Mouse (Mus musculus): Measurements from ENCODE around the gene Tmem239.
A peak's percentile ranks its signal among the peaks of the same experiment; 100 is the strongest.
"Not testable (repeated sequence)": the region's sequence is repeated elsewhere in the genome, so short reads cannot be mapped to it uniquely, and the experiment has no call there.

Tmem239 gene

DNA sequence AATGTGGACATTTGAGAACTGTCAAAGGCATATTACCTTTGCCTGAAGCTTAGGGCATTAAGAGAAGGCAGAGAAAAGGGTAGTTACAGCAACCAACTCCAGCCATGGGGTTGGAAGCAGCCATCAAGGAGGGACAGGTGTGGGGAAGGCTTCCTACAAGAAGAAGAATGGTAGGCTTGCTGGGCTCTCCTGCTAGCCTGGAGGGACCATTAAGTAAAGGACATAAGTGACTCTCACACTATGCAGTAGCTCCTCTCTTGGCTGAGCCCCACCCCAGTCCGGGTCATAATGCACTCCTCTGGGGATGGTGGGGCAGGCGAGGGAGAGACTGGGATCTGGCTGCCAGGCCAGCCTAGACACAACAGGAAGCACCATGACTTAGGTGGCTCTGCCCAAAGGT lies at the start of gene Tmem239:
Tmem239 (plus strand) TSS at position 301 of the 400 bp plus-strand sequence.
- DNase-seq (ENCODE audit: extremely low spot score), result no peak

DNA sequence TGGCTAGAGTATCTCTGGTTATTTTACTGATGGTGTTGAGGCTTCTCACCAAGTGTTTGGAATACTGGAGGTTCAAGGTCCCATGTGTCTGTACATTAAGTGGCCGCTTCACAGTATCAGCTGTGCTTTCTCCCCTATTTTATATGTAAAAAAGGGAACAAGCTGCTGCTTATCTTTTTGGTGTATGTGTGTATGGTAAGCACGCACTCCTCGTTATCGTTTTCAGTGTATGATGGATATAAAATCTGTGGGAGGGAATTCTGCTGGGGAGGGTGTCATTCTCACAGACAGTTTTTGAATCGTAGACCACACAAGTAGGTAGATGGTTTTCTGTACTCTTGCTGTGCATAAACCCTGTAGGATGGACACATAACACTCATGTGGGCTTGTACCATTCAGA lies 48.7 kb upstream of the Tmem239 start:
- DNase-seq (ENCODE audit: extremely low spot score), result no peak

DNA sequence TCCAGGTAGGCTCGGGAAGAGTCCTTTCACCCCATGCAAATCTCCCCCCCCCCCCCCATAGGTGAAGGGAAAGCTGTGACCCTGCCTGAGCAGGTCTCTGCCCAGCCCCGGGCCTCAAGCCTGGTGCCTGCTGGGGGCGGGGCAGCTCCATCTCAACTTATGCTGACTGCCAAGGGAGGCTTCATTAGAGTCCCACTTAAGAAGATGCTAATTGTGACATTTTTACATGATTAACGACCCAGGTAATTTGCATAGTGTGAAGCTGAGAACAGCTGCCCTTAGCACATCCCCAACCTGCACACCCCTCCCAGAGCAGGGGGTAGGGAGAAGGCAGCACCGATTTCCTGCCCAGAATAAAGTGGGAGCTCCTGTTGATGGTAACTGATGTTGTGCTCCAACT lies 47.4 kb upstream of the Tmem239 start:
- DNase-seq (ENCODE audit: extremely low spot score), result no peak

DNA sequence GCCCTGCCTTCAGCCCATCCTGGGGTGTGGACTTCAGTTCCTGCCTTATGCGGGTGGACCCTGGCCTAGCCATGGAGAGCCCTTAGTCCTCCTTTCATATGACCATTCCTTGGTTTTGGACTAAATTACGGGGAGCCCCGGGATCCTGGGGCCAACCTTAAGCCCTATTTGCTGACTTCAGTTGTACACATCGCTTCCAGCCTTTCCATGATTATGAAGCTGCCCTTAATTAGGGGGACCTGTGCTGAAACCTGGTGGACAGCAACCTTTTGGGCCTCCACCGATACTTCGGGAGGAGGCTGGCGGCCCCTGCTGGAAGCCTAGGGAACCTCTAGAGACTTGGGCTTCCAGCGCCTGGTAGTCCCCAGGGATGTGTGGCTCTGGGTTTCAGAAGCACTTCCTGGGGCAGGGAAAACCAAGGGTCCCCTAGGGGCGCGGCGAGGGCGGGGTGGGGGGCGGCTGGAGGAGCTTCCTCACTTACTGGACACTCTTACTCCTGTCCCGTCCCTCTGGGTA lies 43.7 kb upstream of the Tmem239 start:
- DNase-seq (ENCODE audit: extremely low spot score), result peak; percentile 62

DNA sequence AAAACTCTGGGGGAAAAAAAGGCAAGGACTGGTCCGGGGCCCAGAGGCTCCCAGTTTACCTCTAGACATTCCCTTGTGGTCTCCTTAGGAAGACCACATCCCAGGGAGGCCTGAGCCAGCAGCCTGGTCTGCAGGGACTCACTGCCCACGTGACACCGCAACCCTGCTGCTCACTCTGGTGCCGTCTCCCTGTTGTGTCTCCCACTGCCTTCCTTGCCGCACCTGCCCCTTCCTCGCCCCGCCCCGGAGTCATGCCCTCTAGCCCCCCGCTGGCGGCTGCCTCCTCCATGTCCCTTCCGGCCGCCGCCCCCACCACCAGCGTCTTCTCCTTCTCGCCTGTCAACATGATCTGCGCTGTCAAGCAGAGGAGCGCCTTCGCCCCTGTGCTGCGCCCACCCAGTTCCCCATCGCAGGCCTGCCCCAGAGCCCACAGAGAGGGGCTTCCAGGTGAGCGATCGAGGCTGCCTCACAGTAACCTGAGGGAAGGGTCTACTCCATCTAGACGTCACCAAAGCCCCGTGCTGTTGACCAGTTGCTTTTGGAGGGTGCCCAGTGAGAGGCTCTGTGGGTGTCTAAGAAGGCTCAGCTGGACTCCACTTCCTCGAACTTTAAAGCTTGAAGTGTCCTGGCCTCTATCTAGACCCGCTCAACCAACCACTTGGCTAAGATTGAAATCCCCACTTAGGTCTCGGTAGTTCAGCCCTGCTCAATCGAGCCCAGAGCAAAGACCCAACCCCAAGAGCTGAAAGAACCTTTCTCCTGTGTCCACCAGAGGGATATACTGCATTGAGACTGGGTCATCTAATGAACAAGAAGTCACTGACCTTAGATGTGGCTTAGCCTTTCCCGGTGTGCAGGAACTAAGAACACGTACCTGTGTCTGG lies 40.8 kb upstream of the Tmem239 start:
- peak; percentile 23 for DNase-seq (ENCODE audit: extremely low spot score)

DNA sequence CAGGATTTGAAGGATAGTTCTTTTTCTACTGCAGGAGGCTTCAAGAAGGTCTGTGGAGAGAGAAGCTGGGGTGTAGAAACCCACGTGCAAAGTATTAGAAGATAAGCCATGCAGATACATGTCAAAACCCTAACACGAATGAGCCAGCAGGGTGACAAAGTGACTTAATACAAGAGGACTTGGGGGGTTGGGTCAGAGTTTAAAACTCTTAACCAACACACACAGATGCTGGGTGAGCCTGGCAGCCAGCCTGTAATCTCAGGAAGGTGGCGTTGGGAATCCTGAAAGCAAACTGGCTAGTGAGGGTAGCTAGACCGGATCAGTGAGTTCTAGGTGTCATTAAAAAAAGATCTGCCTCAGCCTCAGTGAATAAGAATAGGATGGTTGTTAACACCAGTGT lies 38.9 kb upstream of the Tmem239 start:
- DNase-seq (ENCODE audit: extremely low spot score), result no peak

DNA sequence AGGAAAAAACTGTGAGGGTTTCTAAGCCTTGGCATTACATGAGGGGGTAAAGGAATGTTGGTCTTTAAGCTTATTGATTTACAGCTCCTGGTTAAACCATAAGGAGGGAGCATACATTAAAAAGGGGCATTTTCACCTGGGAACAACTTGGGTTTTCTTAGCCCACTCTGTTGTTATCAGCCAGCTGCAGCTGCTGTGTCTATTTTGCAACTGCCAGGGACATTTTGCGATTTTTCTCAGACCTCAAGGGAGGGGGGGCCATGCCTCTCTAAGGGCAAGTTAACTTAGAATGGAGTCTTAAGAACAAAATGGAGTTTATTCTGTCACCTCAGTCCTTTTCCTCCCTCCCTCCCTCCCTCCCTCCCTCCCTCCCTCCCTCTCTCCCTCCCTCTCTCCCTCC lies 33.3 kb upstream of the Tmem239 start:
- not testable (repeated sequence) for DNase-seq (ENCODE audit: extremely low spot score)

DNA sequence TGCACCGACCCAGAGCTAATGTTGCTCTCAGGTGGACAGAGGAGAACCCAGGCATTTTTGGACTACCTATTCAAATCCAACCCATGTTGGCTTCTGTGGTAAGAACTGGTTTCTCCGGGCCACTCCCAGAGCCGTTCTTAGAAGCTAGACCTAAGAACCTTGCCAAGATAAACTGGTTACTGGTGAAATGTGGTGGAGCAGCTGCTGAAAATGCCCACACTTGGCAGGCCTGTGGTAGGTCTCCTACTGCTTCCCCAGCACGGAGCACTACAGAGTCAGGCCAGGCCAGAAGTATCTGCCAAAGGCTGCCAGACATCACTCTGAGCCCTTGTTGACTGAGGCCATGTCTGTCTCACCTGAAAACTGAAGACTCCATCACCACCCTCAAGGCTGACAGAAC lies 31.3 kb upstream of the Tmem239 start:
- no peak for DNase-seq (ENCODE audit: extremely low spot score)

DNA sequence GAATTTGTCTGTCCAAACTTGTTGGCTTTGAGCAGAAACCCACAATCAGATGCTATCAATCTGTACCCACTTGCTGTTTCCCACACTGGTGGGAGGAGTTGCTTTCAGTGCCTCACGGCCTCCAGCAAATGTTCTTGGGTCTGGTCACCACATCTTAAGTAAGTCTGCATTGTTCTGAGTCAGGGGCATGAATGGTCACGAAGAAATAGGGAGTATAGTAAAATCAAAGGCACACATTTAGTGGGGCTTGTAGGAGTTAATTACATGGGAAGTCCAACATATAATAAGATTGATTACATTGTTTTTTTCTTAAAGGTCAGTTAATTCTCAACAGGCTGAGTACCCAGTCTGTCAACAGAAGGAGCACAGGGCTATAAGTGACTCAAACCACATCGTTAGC lies 23.1 kb upstream of the Tmem239 start:
- no peak for DNase-seq (ENCODE audit: extremely low spot score)

DNA sequence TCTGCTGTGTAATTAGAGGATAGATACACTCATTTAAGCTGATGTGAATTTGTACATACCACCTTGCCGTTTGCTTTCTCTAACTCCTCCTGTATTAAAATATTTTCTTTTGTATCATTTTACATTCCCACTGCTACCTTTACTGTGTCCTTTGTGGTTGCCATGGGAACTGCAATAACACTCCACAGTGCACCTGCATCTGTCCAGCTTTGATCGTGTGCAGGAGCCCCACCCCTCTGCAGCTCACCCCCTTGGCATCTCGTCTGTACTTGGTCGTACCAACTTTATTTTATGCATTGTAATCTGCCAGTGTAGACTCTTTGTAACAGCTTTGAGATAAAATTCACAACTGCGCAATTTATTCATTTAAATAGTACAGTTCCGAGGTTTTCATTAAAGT lies 22.4 kb upstream of the Tmem239 start:
- DNase-seq (ENCODE audit: extremely low spot score), result no peak

DNA sequence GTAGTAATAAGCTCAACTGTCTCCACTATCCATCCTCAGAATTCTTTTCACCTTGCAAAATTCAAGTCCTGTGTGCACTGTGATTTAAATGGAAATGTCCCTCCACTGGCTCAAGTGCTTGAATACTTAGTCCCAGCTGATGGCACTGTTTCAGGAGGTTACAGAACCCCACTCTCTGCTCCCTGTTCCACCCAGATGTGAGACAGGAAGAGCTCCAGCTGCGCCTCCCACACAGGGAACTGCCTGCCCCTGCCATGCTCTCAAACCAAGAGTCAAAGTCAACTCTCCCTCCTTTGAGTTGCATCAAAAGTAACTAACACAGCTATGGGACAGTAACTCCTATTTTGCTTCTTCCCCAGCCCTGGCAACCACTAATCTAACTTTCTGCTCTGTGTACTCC lies 20.1 kb upstream of the Tmem239 start:
- no peak for DNase-seq (ENCODE audit: extremely low spot score)

DNA sequence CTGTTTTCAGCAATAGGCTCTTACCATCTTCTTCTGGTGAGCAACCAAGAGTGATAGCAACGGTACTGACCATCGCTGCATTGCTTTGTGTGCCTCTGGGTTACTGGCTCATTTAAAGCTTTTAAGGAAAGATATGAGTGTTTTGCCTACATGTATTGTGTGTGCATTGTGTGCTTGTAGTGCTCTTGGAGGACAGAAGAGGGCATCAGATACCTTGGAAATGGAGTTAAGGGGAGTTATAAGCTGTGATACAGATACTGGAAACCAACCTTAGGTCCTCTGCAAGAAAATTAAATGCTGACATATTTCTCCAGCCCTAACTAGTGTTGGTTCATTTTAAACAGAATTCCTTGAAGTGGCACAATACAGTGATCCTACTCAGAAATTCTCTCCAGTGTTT lies 17.5 kb upstream of the Tmem239 start:
- DNase-seq (ENCODE audit: extremely low spot score), result no peak

DNA sequence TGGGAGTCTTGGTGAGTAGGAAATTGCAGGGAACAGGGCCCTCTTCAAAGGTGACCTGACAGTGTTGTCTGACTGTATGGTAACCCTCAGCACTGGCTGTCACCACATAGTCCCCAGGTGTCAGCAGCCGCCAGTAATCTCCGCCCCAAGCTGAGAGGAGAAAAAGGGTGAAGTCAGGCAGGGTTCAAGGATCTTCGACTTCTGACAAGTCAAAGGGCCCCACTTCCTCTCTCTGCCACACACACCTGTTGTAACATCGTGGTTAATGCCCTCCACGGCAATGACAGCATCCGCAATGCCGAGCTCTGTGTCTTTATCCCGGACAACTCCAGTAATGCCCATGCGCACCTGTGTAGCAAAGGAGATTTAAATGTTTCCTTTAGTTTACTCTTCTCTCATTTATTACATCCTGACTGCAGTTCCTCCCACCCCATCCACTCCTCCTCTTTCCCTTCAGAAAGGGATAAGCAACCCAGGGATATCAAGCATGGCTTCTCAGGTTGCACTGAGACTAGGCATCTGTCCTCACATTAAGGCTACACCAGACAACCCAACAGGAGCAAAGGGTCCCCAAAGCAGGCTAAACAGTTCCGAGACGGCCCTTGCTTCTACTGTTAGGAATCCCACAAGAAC lies 15.2 kb upstream of the Tmem239 start:
- no peak for DNase-seq (ENCODE audit: extremely low spot score)

DNA sequence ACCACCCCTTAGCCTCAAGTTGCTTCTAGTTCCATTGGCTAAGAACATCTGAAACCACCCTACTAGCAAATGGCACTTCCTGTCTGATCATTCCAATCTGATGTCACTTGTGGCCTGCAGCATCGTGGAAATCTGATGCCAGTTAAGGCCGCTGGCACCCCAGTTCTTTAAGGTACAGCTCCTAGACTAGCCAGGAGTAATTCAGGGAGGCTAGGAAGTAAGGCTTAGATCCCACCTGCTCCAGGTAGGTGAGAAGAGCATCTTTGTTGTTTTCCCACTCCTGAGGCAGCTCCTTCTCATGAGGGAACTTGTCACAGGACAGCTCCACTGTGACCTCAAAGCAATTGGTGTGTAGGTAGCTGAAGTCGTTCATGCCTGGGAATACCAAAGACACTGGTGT lies 13.4 kb upstream of the Tmem239 start:
- no peak for DNase-seq (ENCODE audit: extremely low spot score)

DNA sequence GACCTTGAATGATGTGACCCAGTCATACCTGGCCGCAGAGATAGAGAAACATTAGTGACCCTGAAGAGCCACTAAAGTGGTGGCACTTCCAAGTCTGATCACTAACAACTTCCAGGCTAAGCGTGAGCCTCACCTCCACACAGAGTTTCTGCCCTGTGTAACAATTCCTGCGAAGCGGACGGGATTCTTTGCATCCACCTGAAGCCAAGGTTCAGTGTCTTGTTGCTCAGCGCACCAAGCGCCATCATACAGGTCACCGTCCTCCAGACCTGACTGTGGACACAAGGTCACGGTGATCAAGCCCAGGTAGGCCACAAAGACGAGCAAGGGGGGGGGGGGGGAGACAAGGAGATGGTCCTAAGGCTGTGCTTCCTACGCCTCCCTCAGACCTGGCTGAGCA lies 10.6 kb upstream of the Tmem239 start:
- no peak for DNase-seq (ENCODE audit: extremely low spot score)

DNA sequence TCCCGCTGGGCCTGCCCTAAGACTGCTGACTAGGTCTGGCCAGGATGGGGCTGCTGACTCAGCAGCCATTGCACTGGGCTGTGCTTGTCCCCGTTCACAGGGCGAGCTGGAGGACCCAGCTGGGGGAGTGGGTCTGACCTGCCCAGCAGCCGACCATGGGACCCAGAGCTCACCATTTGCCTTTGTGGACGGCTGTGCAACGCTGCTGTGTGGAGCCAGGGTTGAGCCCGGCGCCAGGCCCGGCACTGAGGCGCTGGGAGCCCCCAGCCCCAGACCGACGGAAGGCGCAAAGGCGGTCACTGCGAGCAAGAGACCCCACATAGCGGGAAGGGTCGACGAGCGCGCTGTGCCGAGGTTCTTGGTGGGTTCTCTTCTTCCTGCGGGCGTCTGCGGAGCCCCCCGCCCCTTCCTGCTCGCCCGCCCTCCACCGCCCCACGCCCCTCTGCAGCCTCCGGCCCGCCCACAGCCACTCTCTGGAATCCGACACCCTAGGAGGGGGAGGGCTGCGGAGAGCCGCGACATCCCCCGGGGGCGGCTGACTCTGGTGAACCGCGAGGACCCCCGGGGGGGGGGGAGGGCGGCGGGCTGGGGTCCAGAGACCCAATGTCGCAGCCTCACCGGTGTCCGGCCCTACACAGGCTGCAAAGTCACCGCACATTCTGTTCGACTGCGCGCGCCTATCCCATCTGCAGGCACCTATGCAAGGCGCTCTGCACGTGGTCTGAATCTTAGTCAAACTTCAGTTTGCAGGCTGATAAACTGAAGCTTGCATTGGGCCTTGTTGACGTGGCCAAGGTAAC lies 8.9 kb upstream of the Tmem239 start, which contains the start of gene Cpxm1:
Cpxm1 (minus strand) TSS at position 389 of the 800 bp plus-strand sequence.
- peak; percentile 87 for DNase-seq (ENCODE audit: extremely low spot score)

DNA sequence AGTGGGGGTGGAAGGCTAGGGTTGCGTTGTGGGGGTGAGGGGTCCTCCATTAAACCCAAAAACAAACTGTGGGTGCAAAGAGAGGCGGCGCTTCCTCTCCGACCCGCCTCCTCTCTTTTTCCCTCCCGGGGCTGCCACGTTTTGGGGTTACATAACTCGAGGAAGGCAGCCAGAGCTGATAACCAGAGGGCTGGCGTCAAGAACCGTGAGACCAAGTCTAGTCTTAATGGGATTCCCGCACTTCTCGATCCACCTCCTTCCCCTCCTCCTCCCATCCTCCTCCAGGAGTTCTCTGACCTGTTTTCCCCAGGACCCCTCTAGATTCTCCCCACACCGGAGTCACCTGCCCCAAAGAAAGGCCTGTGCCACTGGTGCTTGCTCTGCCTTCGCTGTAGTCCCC lies 8.2 kb upstream of the Tmem239 start:
- no peak for DNase-seq (ENCODE audit: extremely low spot score)

DNA sequence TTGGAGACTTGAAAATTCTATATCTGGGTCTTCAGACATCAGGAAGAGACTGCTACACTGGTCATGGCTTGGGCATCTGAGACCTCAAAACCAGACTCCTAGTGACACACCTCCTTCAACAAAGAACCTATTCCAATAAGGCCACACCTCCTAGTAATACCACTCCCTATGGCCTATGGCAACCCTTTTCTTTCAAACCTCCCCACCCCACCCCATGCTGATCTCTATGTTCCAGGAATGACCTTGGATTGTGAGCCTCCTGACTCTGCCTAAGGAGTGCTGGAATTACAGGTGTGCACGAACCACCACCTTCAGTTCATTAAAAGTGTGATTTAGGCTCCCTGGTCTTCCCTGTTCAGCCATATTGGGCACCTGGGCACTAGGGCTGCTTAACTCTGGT lies 6.2 kb upstream of the Tmem239 start:
- no peak for DNase-seq (ENCODE audit: extremely low spot score)

DNA sequence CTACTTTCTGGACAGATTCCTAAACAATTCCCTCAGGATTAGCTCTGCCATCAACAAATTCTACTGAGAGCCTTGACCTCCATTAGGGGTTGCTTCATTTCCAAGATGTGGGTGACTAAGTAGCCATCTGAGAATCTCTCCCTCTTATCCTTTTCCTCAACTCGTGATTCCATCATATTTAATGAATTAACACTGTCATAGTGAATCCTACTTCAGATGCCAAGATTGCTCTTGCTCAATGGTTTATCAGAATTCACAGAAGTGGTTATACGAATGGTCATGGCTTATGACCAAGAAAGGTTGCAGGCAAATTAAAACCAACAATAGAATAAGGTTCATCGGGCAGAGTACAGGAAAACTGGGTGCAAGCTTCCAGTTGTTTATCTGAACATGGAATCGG lies 4.4 kb upstream of the Tmem239 start:
- no peak for DNase-seq (ENCODE audit: extremely low spot score)

DNA sequence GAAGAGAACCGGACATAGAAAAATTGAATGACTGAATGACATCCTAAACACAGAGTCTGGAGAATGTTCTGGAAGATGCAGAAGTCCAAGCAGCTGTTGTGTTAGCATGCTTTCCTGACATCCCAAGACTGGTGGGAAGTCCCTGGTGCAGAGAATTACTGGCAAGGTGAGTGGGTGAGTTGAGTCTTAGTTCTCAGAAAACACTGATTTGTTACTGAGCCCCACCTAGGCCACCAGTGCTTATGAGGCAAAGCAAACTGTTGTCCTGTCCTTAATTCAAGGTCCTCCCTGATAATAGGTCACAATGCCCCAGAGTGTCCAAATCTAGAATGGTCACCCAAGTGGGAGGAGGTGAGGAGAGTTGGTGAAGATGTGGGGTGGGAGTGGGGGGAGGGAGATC lies 1.3 kb upstream of the Tmem239 start, which contains the start of the genes Gm28372 and 1700020A23Rik:
Gm28372 (plus strand) TSS at position 301 of the 400 bp plus-strand sequence.
1700020A23Rik (plus strand) TSS at position 321 of the 400 bp plus-strand sequence.
- DNase-seq (ENCODE audit: extremely low spot score), result no peak

DNA sequence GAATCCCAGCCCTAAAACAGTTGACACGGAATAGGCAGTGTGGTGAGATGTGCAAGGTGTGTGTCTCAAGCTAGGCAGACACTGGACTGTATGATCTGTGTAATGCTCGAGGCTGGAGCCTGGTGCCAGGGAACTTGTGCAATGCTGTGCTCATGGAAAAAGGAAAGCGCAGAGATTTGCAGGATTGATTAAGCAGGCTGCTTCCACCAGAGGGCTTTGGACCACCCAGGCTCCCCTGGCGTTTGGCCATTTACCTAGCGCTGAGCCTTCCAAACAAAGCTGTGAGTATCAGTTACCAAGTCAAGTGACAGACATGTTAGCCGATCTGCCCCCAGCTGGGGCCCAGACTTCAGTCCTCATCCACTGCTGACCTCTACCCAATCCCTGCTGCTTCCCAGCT lies 1.9 kb downstream of the Tmem239 start:
- DNase-seq (ENCODE audit: extremely low spot score), result peak; percentile 41
